Mouse (Mus musculus): ENCODE measurements around the gene C2cd4d. TPM values are rescaled to one million over a fixed set of nuclear protein-coding genes. Genes with fewer than 3 reads are reported as not detected.

The C2cd4d gene
- polyA plus RNA-seq, 2 experiments from 2014 or later: not detected

GRCm38 (mm10) chr3:94377028-94377923, 15.0 kb downstream of the C2cd4d start:
- no peak for ATAC-seq

GRCm38 (mm10) chr3:94379831-94380510, 17.7 kb downstream of the C2cd4d start:
- ATAC-seq: peak; percentile 29

- no peak for ATAC-seq
These were observed 20.1 kb downstream of the C2cd4d start for GRCm38 (mm10) chr3:94382308-94382707.

GRCm38 (mm10) chr3:94383476-94383875, 21.2 kb downstream of the C2cd4d start:
- no peak for ATAC-seq

- ATAC-seq: no peak
These were observed 24.4 kb downstream of the C2cd4d start for GRCm38 (mm10) chr3:94386671-94387070.

- ATAC-seq: no peak
These were observed 25.2 kb downstream of the C2cd4d start for GRCm38 (mm10) chr3:94387391-94387790.

- peak; percentile 90 for ATAC-seq
These were observed 25.8 kb downstream of the C2cd4d start for GRCm38 (mm10) chr3:94388047-94388446.

- ATAC-seq: no peak
These were observed 27.2 kb downstream of the C2cd4d start for GRCm38 (mm10) chr3:94389420-94389819.

- ATAC-seq: no peak
These were observed 28.8 kb downstream of the C2cd4d start for GRCm38 (mm10) chr3:94391001-94391400.

GRCm38 (mm10) chr3:94392128-94392527, 29.9 kb downstream of the C2cd4d start:
- ATAC-seq: no peak

GRCm38 (mm10) chr3:94393049-94393448, 30.8 kb downstream of the C2cd4d start:
- ATAC-seq: no peak

- ATAC-seq: no peak
These were observed 34.1 kb downstream of the C2cd4d start for GRCm38 (mm10) chr3:94396336-94396735.

GRCm38 (mm10) chr3:94396851-94397250, 34.6 kb downstream of the C2cd4d start:
- ATAC-seq: no peak

GRCm38 (mm10) chr3:94398217-94398616, 36.0 kb downstream of the C2cd4d start, which contains the start of gene Lingo4:
Gene Lingo4 (plus strand): TSS chr3:94398517.
- no peak for ATAC-seq

GRCm38 (mm10) chr3:94398943-94399481, 36.8 kb downstream of the C2cd4d start:
- no peak for ATAC-seq

- ATAC-seq: no peak
These were observed 37.5 kb downstream of the C2cd4d start for GRCm38 (mm10) chr3:94399663-94400310.

- ATAC-seq: no peak
These were observed 40.2 kb downstream of the C2cd4d start for GRCm38 (mm10) chr3:94402451-94402850.

- ATAC-seq: no peak
These were observed 42.3 kb downstream of the C2cd4d start for GRCm38 (mm10) chr3:94404366-94405054.

GRCm38 (mm10) chr3:94405561-94405960, 43.3 kb downstream of the C2cd4d start:
- no peak for ATAC-seq

- ATAC-seq: peak; percentile 2
These were observed 50.3 kb downstream of the C2cd4d start for GRCm38 (mm10) chr3:94412530-94412929.

GRCm38 (mm10) chr3:94413031-94413679, 50.9 kb downstream of the C2cd4d start, which contains the start of gene Tdrkh:
Gene Tdrkh (plus strand): TSS chr3:94413273.
- peak; percentile 98 for ATAC-seq
